Mouse (Mus musculus) liver, embryonic 14.5 days (tissue): ENCODE results near the gene Egfr.

Source experiments
- CTCF ChIP-seq: IDR thresholded peaks from 2 replicates; pipeline ENCODE4 v1.5.1; 2016; ENCODE audit warnings: antibody characterized with exemption, low read depth, control low read depth
- EP300 ChIP-seq: IDR thresholded peaks from 2 replicates; pipeline ENCODE4 v1.6.1; 2016; ENCODE audit warnings: antibody characterized with exemption, low read depth

- TF ChIP-seq CTCF: no peak
- TF ChIP-seq EP300: no peak
Measured at GRCm38 (mm10) chr11:16863547-16863946, 111.5 kb downstream of the Egfr start.
